In genomic region chr10:81330007-81330406, GRCm38 (mm10) we compare ENCODE assay signal across 9 mouse cellular contexts. TPM values are rescaled to one million over a fixed set of nuclear protein-coding genes. Genes with fewer than 3 reads are reported as not detected.
A peak's percentile ranks its signal among the peaks of the same experiment; 100 is the strongest.
DNase-seq lines count a peak whose midpoint lies in the region; ATAC-seq lines count a peak whose summit lies in the region.
"Had no signal": no experiment of that assay in that cellular context is flagged by ENCODE, and none has a peak within 500 bp of the region (broad histone marks: within the 10 kb centered on the region; RNA-seq: fewer than 3 reads in every experiment).

No protein-coding gene starts in this region.

- WGBS in hindbrain, embryonic 14.5 days: 52% methylated on average over 4 of the region's 4 CpGs
- 52% methylated on average over 4 of the region's 4 CpGs for WGBS in hindbrain, embryonic 16.5 days
- WGBS in heart, embryonic 12.5 days: 31% methylated on average over 4 of the region's 4 CpGs

- no peak overlapping the region for H3K4me2 ChIP-seq in hindbrain, embryonic 14.5 days (replicated peaks)
- no peak overlapping the region for H3K4me2 ChIP-seq in hindbrain, embryonic 16.5 days (ENCODE audit: low read length)
- H3K4me2 ChIP-seq in heart, embryonic 12.5 days: peak overlapping the region; percentile 47

- H3K27me3 ChIP-seq in hindbrain, embryonic 14.5 days (ENCODE audit: control insufficient read depth, insufficient read depth, low read length): peaks cover 15% of the 10 kb centered on the region
- H3K27me3 ChIP-seq in hindbrain, embryonic 16.5 days (replicated peaks; ENCODE audit: control insufficient read depth, insufficient read depth, low read length): peaks cover 10% of the 10 kb centered on the region
- H3K27me3 ChIP-seq in heart, embryonic 12.5 days (replicated peaks): no peaks in the 10 kb centered on the region; the same call in 1 of the 2 replicates
- H3K27me3 ChIP-seq: CH12.LX had no signal

- H3K4me1 ChIP-seq in hindbrain, embryonic 14.5 days (replicated peaks; ENCODE audit: control insufficient read depth, insufficient read depth, low read length): no peaks in the 10 kb centered on the region
- no peaks in the 10 kb centered on the region; the same call in 1 of the 2 replicates for H3K4me1 ChIP-seq in hindbrain, embryonic 16.5 days (ENCODE audit: control insufficient read depth, insufficient read depth, low read depth, low read length)
- peaks cover 54% of the 10 kb centered on the region for H3K4me1 ChIP-seq in heart, embryonic 12.5 days (replicated peaks)

- no peaks in the 10 kb centered on the region for H3K9me3 ChIP-seq in hindbrain, embryonic 14.5 days (ENCODE audit: control insufficient read depth, low read length)
- no peaks in the 10 kb centered on the region for H3K9me3 ChIP-seq in hindbrain, embryonic 16.5 days (ENCODE audit: control insufficient read depth, low read length)
- no peaks in the 10 kb centered on the region for H3K9me3 ChIP-seq in heart, embryonic 12.5 days (replicated peaks)

- H3K4me3 ChIP-seq in hindbrain, embryonic 14.5 days (replicated peaks; ENCODE audit: low read length): no peak overlapping the region
- H3K4me3 ChIP-seq in hindbrain, embryonic 16.5 days (ENCODE audit: low read length): no peak overlapping the region
- H3K4me3 ChIP-seq in heart, embryonic 12.5 days: no peak overlapping the region

- 0 out of 2 replicates have a peak overlapping the region, but pooled peaks have one; percentile 20 for H3K27ac ChIP-seq in hindbrain, embryonic 14.5 days
- H3K27ac ChIP-seq in hindbrain, embryonic 16.5 days (ENCODE audit: low read depth, low read length): no peak overlapping the region
- H3K27ac ChIP-seq in heart, embryonic 12.5 days (ENCODE audit: poor library complexity, severe bottlenecking): peak overlapping the region; percentile 91

- no peak for DNase-seq in hindbrain, embryonic 14.5 days (ENCODE audit: low spot score)
- DNase-seq in MN1 (ENCODE audit: low spot score): peak; percentile 61
- DNase-seq in kidney, postnatal 36 days: peak; percentile 61 to 70
- no peak for DNase-seq in cerebellum, adult 8-10 months
- DNase-seq in right cerebral cortex, postnatal 10 days (ENCODE audit: low spot score in 2 of 2): no peak
- no peak for DNase-seq in c-Kit-positive CD71-positive TER-119-positive erythroid progenitor cells, embryonic 14.5 days (ENCODE audit: low spot score)

- H3K36me3 ChIP-seq in hindbrain, embryonic 14.5 days (replicated peaks; ENCODE audit: control insufficient read depth, insufficient read depth): peaks cover 30% of the 10 kb centered on the region
- peaks cover 19% of the 10 kb centered on the region for H3K36me3 ChIP-seq in hindbrain, embryonic 16.5 days (ENCODE audit: control insufficient read depth, insufficient read depth, low read length)
- peaks cover 29% of the 10 kb centered on the region for H3K36me3 ChIP-seq in heart, embryonic 12.5 days

- no peak overlapping the region for H3K9ac ChIP-seq in hindbrain, embryonic 14.5 days
- H3K9ac ChIP-seq in hindbrain, embryonic 16.5 days (ENCODE audit: low read depth, low read length): no peak overlapping the region
- H3K9ac ChIP-seq in heart, embryonic 12.5 days: peak overlapping the region; percentile 54

- no peak for ATAC-seq in hindbrain, embryonic 14.5 days (ENCODE audit: low FRiP score)
- ATAC-seq in hindbrain, embryonic 16.5 days: no peak
- no peak for ATAC-seq in heart, embryonic 12.5 days (ENCODE audit: insufficient number of reproducible peaks, low FRiP score)

RNA-seq across cellular contexts. Expression of gene Tbxa2r, which starts 1.5 kb away (rescaled TPM):
- polyA plus RNA-seq in hindbrain, embryonic 14.5 days (2014; fragmentation: Nextera tagmentation; extraction: Ambion mirVana): 4.3 and 5.4 TPM in 2 replicates
- polyA plus RNA-seq in hindbrain, embryonic 16.5 days (2015; fragmentation: Nextera tagmentation; extraction: Ambion mirVana): 5.4 and 6.3 TPM in 2 replicates
- 13.4 TPM in 2 replicates for polyA plus RNA-seq in heart, embryonic 12.5 days (2016; fragmentation: Nextera tagmentation; extraction: Ambion mirVana)

RNA-seq across cellular contexts. Expression of gene Cactin, which starts 9.1 kb away (rescaled TPM):
- 18.7 and 20.6 TPM in 2 replicates for polyA plus RNA-seq in hindbrain, embryonic 14.5 days (2014; fragmentation: Nextera tagmentation; extraction: Ambion mirVana)
- 26.3 and 30.6 TPM in 2 replicates for polyA plus RNA-seq in hindbrain, embryonic 16.5 days (2015; fragmentation: Nextera tagmentation; extraction: Ambion mirVana)
- polyA plus RNA-seq in heart, embryonic 12.5 days (2016; fragmentation: Nextera tagmentation; extraction: Ambion mirVana): 37.3 and 40.3 TPM in 2 replicates

RNA-seq across cellular contexts. Expression of gene Gipc3, which starts 13.1 kb away (rescaled TPM):
- not detected in 2 replicates for polyA plus RNA-seq in hindbrain, embryonic 14.5 days (2014; fragmentation: Nextera tagmentation; extraction: Ambion mirVana)
- not detected in 2 replicates for polyA plus RNA-seq in hindbrain, embryonic 16.5 days (2015; fragmentation: Nextera tagmentation; extraction: Ambion mirVana)
- polyA plus RNA-seq in heart, embryonic 12.5 days (2016; fragmentation: Nextera tagmentation; extraction: Ambion mirVana): not detected in 2 replicates

RNA-seq across cellular contexts. Expression of gene Hmg20b, which starts 20.3 kb away (rescaled TPM):
- polyA plus RNA-seq in hindbrain, embryonic 14.5 days (2014; fragmentation: Nextera tagmentation; extraction: Ambion mirVana): 29.0 and 34.0 TPM in 2 replicates
- polyA plus RNA-seq in hindbrain, embryonic 16.5 days (2015; fragmentation: Nextera tagmentation; extraction: Ambion mirVana): 31.7 TPM in 2 replicates
- polyA plus RNA-seq in heart, embryonic 12.5 days (2016; fragmentation: Nextera tagmentation; extraction: Ambion mirVana): 107 and 109 TPM in 2 replicates

RNA-seq across cellular contexts. Expression of gene Mfsd12, which starts 27.3 kb away (rescaled TPM):
- polyA plus RNA-seq in hindbrain, embryonic 14.5 days (2014; fragmentation: Nextera tagmentation; extraction: Ambion mirVana): 7.8 and 10.0 TPM in 2 replicates
- polyA plus RNA-seq in hindbrain, embryonic 16.5 days (2015; fragmentation: Nextera tagmentation; extraction: Ambion mirVana): 17.5 and 19.0 TPM in 2 replicates
- 13.0 and 13.4 TPM in 2 replicates for polyA plus RNA-seq in heart, embryonic 12.5 days (2016; fragmentation: Nextera tagmentation; extraction: Ambion mirVana)

Comparison
In these comparisons a context has a peak if more than half of its experiments do, and no peak if none do; other contexts are left out.
1. DNase-seq: peak in MN1 (single experiment) and kidney, postnatal 36 days (2 of 2); none in hindbrain, embryonic 14.5 days (single experiment), cerebellum, adult 8-10 months (single experiment), right cerebral cortex, postnatal 10 days (0 of 2) and c-Kit-positive CD71-positive TER-119-positive erythroid progenitor cells, embryonic 14.5 days (single experiment).